9 mouse cellular contexts compared by ENCODE assay signal in genomic region chr12:15617312-15617711, GRCm38 (mm10).
A peak's percentile ranks its signal among the peaks of the same experiment; 100 is the strongest.
DNase-seq lines count a peak whose midpoint lies in the region; ATAC-seq lines count a peak whose summit lies in the region.
"Had no signal": no experiment of that assay in that cellular context is flagged by ENCODE, and none has a peak within 500 bp of the region (broad histone marks: within the 10 kb centered on the region; RNA-seq: fewer than 3 reads in every experiment).

No protein-coding gene starts in this region.

- no peak overlapping the region for H3K27ac ChIP-seq in embryonic facial prominence, embryonic 14.5 days (replicated peaks; ENCODE audit: low read depth, low read length)
- no peak overlapping the region for H3K27ac ChIP-seq in embryonic facial prominence, embryonic 10.5 days (replicated peaks)
- H3K27ac ChIP-seq in midbrain, embryonic 15.5 days = no peak overlapping the region

- H3K27me3 ChIP-seq in embryonic facial prominence, embryonic 14.5 days (replicated peaks; ENCODE audit: control insufficient read depth, insufficient read depth, low read length) = no peaks in the 10 kb centered on the region
- no peaks in the 10 kb centered on the region for H3K27me3 ChIP-seq in embryonic facial prominence, embryonic 10.5 days (replicated peaks; ENCODE audit: low read depth, poor library complexity, severe bottlenecking)
- no peaks in the 10 kb centered on the region for H3K27me3 ChIP-seq in midbrain, embryonic 15.5 days (replicated peaks)

- no peaks in the 10 kb centered on the region for H3K9me3 ChIP-seq in embryonic facial prominence, embryonic 14.5 days (ENCODE audit: control insufficient read depth, low read length)
- H3K9me3 ChIP-seq in embryonic facial prominence, embryonic 10.5 days = no peaks in the 10 kb centered on the region
- H3K9me3 ChIP-seq in midbrain, embryonic 15.5 days = no peaks in the 10 kb centered on the region

- H3K36me3 ChIP-seq in embryonic facial prominence, embryonic 14.5 days (ENCODE audit: control insufficient read depth, insufficient read depth, low read length) = no peaks in the 10 kb centered on the region
- H3K36me3 ChIP-seq in embryonic facial prominence, embryonic 10.5 days (replicated peaks) = no peaks in the 10 kb centered on the region
- H3K36me3 ChIP-seq in midbrain, embryonic 15.5 days (replicated peaks) = no peaks in the 10 kb centered on the region

- 43% methylated on average over 1 of the region's 1 CpGs for WGBS in embryonic facial prominence, embryonic 14.5 days
- WGBS in embryonic facial prominence, embryonic 10.5 days = 79% methylated on average over 1 of the region's 1 CpGs
- WGBS in midbrain, embryonic 15.5 days = 21% methylated on average over 1 of the region's 1 CpGs

- peak; percentile 88 for ATAC-seq in embryonic facial prominence, embryonic 14.5 days (ENCODE audit: low read depth)
- ATAC-seq in midbrain, embryonic 15.5 days (replicated peaks) = no peak

- no peak overlapping the region for H3K4me3 ChIP-seq in embryonic facial prominence, embryonic 14.5 days (ENCODE audit: low read depth, low read length)
- H3K4me3 ChIP-seq in embryonic facial prominence, embryonic 10.5 days = no peak overlapping the region
- H3K4me3 ChIP-seq in midbrain, embryonic 15.5 days = no peak overlapping the region
- H3K4me3 ChIP-seq: myocyte had no signal

- no peak overlapping the region for H3K4me2 ChIP-seq in embryonic facial prominence, embryonic 14.5 days (ENCODE audit: low read depth, low read length)
- no peak overlapping the region for H3K4me2 ChIP-seq in midbrain, embryonic 15.5 days

- H3K9ac ChIP-seq in embryonic facial prominence, embryonic 14.5 days (ENCODE audit: low read depth, low read length) = no peak overlapping the region
- H3K9ac ChIP-seq in midbrain, embryonic 15.5 days = no peak overlapping the region

- peak; percentile 80 for DNase-seq in embryonic facial prominence, embryonic 14.5 days (ENCODE audit: low spot score)
- no peak for DNase-seq in embryonic facial prominence, embryonic 10.5 days (ENCODE audit: low spot score)
- peak; percentile 22 for DNase-seq in 3134 (ENCODE audit: extremely low read depth, insufficient read length, low spot score)
- DNase-seq in gastrocnemius, postnatal 10 days = peak; percentile 20
- peak; percentile 27 for DNase-seq in kidney, adult 9 months
- no peak for DNase-seq in spleen, postnatal 4 days (ENCODE audit: low spot score in 2 of 2)
- DNase-seq in left cerebral cortex, adult 11 months (ENCODE audit: low spot score) = no peak

- H3K4me1 ChIP-seq in embryonic facial prominence, embryonic 14.5 days (ENCODE audit: control insufficient read depth, insufficient read depth, low read length) = no peaks in the 10 kb centered on the region
- no peaks in the 10 kb centered on the region for H3K4me1 ChIP-seq in embryonic facial prominence, embryonic 10.5 days
- no peaks in the 10 kb centered on the region for H3K4me1 ChIP-seq in midbrain, embryonic 15.5 days

Comparison
In these comparisons a context has a peak if more than half of its experiments do, and no peak if none do; other contexts are left out.
1. DNase-seq: peak in embryonic facial prominence, embryonic 14.5 days (single experiment), 3134 (single experiment), gastrocnemius, postnatal 10 days (single experiment) and kidney, adult 9 months (single experiment); none in embryonic facial prominence, embryonic 10.5 days (single experiment), spleen, postnatal 4 days (0 of 2) and left cerebral cortex, adult 11 months (single experiment).